Mouse (Mus musculus) kidney, adult 11 months (tissue): ENCODE results near the gene Anp32a.

Experiments
- DNase-seq: peaks from one replicate; pipeline ENCODE4 v3.0.0; 2022

Anp32a gene

GRCm38 (mm10) chr9:62341123-62341486 lies at the start of gene Anp32a:
TSS of gene Anp32a (plus strand) at chr9:62341293.
- DNase-seq = peak; percentile 97

DNA sequence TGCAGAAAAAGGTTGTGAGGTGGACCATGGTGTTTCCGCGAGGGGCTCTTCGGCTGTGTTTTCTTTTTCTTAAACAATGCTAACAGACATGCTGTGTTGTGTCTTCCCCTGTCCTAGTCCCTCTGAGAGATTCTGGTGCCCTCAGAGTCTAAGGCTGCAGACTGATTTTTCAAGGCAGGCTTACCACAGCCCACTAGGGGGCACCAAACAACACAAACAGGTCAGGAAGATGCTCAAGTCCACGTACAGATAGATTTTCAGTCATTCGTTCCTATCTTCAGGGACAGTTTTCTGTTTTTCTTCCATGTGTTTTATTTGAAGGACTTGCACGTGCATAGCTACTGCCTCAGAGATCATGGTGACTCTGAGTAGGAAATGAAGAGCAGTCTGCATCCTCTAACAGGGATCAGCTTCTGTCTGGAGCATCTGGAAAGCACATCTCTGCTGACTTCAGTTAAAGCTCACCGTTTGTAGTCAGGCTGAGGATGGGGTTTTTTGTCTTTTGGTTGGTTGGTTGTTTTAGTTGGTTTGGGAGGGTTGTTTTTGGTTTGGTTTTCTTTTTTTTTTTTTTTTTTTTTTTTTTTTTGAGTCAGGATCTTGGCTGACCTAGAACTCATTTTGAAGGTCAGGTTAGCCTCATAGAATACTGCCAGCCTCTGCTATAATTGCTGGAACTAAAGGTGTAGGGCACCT lies 45.9 kb upstream of the Anp32a start:
- peak; percentile 61 for DNase-seq

- DNase-seq = no peak
Measured at GRCm38 (mm10) chr9:62296891-62297290, 44.2 kb upstream of the Anp32a start.

DNA sequence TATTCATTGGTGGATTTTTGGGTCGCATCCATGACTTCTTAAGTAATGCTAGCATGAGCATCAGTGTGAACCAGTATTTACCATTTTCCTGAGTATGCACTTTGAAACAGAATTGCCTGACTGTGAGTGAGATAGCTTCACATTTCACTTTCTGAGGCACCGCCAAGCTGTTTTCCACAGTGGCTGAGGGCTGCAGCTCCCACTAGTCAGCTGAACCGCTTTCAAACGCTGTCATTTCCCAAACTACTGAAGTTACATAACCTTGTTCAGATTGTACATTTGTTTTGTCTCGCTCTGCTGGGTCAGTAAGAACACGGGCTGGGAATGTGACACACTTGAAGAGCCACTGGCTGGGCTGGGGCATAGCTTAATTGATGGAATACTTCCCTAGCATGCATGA lies 25.5 kb upstream of the Anp32a start:
- no peak for DNase-seq

DNA sequence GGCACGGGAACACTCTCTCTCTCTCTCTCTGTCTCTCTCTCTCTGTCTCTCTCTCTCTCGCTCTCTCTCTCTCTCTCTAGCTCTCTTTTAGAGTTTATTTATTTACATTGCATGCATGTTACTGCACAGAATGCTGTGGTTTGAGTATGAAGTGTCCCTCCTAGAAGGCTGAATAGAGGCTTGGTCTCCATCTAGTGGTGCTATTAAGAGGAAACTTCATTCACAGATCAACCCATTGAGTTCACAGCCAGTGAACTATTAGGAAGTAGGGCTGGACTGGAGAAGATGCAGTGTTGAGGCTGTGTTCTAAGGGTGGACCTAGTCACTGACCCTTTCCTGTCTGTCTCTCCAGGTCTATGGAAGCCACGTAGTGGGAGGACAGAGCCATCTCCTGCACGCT lies 22.4 kb upstream of the Anp32a start:
- no peak for DNase-seq

DNA sequence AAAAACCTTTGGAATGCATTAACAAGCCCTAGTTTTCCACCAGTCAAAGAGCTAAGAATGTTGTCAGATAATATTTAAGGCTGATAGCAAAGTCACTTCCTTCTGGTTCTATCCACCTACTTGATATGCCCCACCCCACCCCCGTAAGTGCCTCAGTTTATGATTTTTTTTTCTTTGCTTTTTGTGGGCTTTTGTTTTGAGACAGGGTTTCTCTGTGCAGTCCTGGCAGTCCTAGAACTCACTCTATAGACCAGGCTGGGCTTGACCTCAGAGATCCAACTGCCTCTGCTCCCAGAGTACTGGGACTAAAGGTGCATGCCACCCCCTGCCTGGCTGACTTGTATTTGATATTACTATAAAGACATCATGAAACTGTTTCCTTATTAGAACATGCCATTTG lies 17.3 kb upstream of the Anp32a start:
- DNase-seq = no peak

DNA sequence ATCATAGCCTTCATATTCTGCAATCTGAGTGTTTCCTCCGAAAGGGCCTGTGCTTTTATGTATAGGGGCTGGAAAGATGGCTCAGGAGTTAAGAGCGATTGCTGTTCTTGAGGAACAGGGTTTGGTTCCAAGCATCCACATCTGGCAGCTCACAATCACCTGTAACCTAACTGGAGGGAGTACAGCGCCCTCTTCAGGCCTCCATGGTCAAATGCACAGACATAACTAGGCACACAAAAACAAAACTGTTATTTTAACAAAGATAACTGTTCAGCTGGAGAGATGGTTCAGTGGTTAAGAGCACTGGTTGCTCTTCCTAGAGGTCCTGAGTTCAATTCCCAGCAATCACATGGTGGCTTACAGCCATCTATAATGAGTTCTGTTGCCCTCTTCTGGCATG lies 15.1 kb upstream of the Anp32a start:
- DNase-seq = no peak

DNA sequence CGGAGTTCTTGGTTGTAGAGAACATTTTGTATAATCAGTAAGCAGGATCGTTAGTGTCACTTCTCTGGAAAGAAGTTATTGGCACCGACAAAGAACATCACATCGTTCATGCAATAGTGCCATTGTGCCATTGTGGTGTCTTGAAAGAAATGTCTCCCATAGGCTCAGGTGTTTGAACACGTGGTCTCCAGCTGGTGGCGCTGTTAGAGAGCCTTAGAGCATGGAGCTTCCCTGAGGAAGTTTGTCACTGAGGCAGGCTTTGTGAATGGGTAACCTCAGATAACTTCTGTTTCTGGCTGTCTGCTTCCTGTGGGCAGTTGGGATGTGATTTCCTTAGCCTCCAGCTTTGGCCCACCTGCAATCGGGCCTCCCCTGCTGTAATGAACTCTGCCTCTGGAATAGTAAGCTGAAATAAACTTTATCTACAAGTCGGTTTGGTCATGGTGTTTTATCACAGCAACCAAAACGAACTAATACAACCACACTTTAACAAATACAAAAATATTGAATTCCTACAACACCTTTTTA lies 6.7 kb upstream of the Anp32a start:
- DNase-seq = no peak

DNA sequence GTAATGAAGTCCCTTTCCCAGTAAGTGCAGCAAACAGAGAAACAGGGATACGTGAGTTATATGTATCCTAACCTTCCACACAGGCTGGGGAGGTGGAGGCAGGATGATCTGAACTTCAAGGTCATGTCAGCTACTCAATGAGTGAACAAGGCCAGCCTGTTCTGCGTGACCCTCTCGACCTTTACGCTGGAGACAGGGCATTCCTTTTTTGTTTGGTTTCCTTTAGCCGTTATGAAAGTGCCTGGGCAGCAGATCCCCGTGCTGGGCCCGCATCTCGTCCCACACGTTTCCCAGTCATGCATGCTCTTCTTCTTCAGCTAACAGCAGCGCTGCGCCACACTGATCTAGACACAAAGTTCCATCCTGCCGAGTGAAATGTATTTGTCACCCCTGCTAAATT lies 5.7 kb upstream of the Anp32a start:
- DNase-seq = no peak

GRCm38 (mm10) chr9:62337924-62338635 lies 3.0 kb upstream of the Anp32a start:
- peak; percentile 39 for DNase-seq

DNA sequence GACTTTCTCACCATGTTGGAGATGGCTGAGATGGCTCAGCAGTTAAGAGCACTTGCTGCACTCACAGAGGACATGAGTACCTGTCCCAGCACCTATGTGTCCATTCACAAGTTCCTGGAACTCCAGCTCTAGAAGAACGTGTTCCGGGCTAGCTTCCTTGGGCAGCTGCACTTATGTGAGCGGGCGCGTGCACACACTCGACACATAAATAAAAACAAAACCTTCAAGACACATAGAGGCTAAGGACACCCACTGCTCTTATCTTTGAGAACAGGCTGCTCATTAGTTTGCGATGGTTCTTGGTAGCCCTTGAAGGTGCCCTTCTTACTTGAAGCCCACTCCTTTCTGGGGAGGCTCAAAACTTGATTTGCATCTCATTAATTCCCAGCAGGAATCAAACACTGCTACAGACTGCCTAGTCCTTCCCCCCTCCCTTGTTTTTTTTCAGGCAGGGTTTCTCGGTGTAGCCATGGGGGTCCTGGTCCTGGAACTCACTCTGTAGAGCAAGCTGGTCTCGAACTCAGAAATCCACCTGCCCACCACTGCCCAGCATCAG lies 2.4 kb upstream of the Anp32a start:
- DNase-seq = no peak

DNA sequence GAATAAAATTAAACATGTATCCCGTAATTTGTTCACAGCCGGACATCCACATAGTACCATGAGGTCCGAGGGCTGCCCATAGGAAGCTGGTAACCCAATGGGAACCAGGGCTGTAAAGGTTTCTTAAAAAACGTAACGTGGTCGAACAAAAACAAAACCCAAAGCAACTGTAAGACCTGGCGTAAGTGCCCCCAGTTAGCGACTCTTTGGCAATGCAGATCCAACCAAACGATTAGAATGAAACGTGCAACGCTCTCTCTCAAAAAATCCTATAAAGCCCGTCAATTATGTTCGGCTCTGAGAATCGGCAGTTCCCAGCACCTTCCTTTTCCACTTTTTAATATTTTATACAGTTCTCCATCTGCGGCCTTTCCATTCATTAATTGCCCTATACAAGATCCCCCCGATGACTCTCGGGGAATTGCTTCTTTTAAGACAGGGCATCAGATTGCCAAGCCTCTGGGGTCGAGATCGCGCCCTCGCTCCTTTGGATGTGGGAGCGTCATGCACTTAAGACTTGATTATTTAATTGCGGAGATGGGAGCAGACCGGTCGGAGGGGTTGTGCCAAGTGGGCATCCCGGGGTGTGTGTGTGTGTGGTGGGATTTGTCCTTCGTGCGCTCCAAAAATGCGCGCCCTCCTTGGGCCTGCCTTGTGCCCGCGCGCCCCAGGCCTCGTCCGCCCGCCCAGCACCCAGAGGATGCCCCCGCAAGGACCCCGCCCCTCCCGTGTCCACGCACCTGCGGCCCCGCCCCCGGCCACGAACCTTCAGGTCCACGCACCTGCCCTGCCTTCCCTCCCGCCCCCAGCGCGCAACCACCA lies 581 bp upstream of the Anp32a start:
- no peak for DNase-seq

GRCm38 (mm10) chr9:62341701-62342440 lies 778 bp downstream of the Anp32a start:
- DNase-seq = peak; percentile 19

GRCm38 (mm10) chr9:62342441-62343191 lies 1.5 kb downstream of the Anp32a start:
- DNase-seq = peak; percentile 63

- peak; percentile 77 for DNase-seq
Measured at GRCm38 (mm10) chr9:62343192-62343903, 2.3 kb downstream of the Anp32a start.

- DNase-seq = peak; percentile 70
Measured at GRCm38 (mm10) chr9:62343904-62344491, 2.9 kb downstream of the Anp32a start.

GRCm38 (mm10) chr9:62344545-62344944 lies 3.5 kb downstream of the Anp32a start:
- DNase-seq = peak; percentile 79

DNA sequence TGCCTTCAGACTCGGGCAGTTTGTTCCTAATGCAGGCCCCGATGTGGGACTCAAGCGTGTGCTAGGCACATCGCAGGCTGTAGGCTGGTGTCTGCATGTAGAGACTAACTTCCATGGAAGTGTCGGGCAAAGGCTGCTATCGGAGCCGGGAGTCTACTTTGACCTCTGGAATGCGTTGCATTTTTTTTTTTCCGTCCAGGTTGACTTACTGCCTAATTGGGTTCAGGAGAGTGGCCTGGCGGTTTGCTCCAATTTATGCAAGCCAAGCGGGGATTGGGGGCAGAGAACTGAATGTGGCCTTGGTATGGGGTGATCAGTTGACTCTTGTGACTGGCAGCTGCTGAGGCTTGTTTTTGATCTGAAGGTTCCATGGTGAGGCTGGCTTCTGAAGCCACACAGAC lies 4.0 kb downstream of the Anp32a start:
- peak; percentile 90 for DNase-seq

GRCm38 (mm10) chr9:62345633-62346387 lies 4.7 kb downstream of the Anp32a start:
- peak; percentile 8 for DNase-seq

GRCm38 (mm10) chr9:62346388-62346679 lies 5.2 kb downstream of the Anp32a start:
- peak; percentile 23 for DNase-seq
